Mouse (Mus musculus) ES-Bruce4 (cell line): ENCODE measurements around the gene Acadsb.
"Not testable (repeated sequence)": the region's sequence is repeated elsewhere in the genome, so short reads cannot be mapped to it uniquely, and the experiment has no call there.

Experiments
- EP300 ChIP-seq: IDR thresholded peaks from 2 replicates; pipeline ENCODE4 v1.6.1; 2011; ENCODE audit warnings: low read depth, low read length; ENCODE audit not compliant: insufficient read depth
- POLR2A ChIP-seq: IDR thresholded peaks from one replicate; pipeline ENCODE4 v1.8.1; 2011; ENCODE audit warnings: low read length; ENCODE audit not compliant: insufficient read depth

DNA sequence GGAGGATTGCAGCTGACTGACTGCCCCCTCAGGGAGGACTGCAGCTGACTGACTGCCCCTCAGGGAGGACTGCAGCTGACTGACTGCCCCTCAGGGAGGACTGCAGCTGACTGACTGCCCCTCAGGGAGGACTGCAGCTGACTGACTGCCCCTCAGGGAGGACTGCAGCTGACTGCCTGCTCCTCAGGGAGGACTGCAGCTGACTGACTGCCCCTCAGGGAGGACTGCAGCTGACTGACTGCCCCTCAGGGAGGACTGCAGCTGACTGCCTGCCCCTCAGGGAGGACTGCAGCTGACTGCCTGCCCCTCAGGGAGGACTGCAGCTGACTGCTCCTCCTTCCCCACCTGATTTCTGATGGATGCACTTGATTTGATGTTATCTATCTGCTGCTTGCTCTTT, 6.3 kb downstream of the Acadsb start:
- not testable (repeated sequence) for TF ChIP-seq EP300, POLR2A
